Mouse (Mus musculus) bone marrow macrophage, adult 2 months (primary cell): Measurements from ENCODE around the gene Cnot1. TPM values are rescaled to one million over a fixed set of nuclear protein-coding genes. Genes with fewer than 3 reads are reported as not detected.
"Not testable (repeated sequence)": the region's sequence is repeated elsewhere in the genome, so short reads cannot be mapped to it uniquely, and the experiment has no call there.

Experiments
- H3K27ac ChIP-seq: 2 replicates; pipeline ENCODE4 v1.5.1; 2012; ENCODE audit warnings: low read depth, low read length; ENCODE audit not compliant: insufficient read depth
- H3K4me1 ChIP-seq: 2 replicates; pipeline ENCODE4 v1.6.1; 2012; ENCODE audit warnings: low read length; ENCODE audit not compliant: control insufficient read depth, insufficient read depth
- H3K4me3 ChIP-seq: 2 replicates; pipeline ENCODE4 v1.5.1; 2012; ENCODE audit warnings: mild to moderate bottlenecking, low read length, moderate library complexity; ENCODE audit not compliant: insufficient read depth
- CTCF ChIP-seq: IDR thresholded peaks from 2 replicates; pipeline ENCODE4 v1.5.1; 2012; ENCODE audit warnings: low read depth, mild to moderate bottlenecking, low read length, moderate library complexity
- POLR2A ChIP-seq: IDR thresholded peaks from 2 replicates; pipeline ENCODE4 v1.6.1; 2012; ENCODE audit warnings: mild to moderate bottlenecking, low read depth, low read length, borderline replicate concordance
- polyA plus RNA-seq: library from polyadenylated mRNA; stranded (reverse); fragments of >200 nt; gene quantifications from 2 replicates; pipeline ENCODE4 v1.2.4, GENCODE M21; 2012; ENCODE audit not compliant: missing spikeins, insufficient read depth, insufficient read length

The Cnot1 gene
- polyA plus RNA-seq, 1 experiment = 66.1 TPM

GRCm38 (mm10) chr8:95799891-95800290 is 7.4 kb downstream of the Cnot1 start:
- Histone ChIP-seq H3K4me3 (no peak overlapping the region), H3K27ac (no peak overlapping the region), H3K4me1 (peaks cover 15% of the 10 kb centered on the region)
- TF ChIP-seq POLR2A (no peak), CTCF (no peak)

DNA sequence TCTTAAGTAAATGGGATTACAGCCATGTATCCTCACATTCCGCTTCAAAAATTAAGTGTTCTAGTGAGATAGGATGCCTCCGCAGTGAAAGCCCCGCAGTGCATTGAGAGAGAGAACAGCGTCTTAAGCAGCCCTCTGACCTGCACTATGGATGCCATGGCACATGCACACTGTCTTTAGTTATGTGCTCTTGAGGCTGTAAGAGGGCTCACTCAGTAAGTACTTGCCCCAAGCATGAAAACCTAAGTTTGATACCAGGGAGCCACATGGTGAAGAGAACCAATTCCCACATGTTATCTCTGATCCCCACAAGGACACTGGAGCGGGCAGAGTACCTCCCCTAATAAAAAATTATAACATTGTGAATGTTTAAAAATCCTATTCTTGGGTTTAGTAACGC is 8.1 kb downstream of the Cnot1 start:
- Histone ChIP-seq H3K4me3 (no peak overlapping the region), H3K27ac (no peak overlapping the region), H3K4me1 (peaks cover 11% of the 10 kb centered on the region)
- TF ChIP-seq CTCF (no peak), POLR2A (no peak)

DNA sequence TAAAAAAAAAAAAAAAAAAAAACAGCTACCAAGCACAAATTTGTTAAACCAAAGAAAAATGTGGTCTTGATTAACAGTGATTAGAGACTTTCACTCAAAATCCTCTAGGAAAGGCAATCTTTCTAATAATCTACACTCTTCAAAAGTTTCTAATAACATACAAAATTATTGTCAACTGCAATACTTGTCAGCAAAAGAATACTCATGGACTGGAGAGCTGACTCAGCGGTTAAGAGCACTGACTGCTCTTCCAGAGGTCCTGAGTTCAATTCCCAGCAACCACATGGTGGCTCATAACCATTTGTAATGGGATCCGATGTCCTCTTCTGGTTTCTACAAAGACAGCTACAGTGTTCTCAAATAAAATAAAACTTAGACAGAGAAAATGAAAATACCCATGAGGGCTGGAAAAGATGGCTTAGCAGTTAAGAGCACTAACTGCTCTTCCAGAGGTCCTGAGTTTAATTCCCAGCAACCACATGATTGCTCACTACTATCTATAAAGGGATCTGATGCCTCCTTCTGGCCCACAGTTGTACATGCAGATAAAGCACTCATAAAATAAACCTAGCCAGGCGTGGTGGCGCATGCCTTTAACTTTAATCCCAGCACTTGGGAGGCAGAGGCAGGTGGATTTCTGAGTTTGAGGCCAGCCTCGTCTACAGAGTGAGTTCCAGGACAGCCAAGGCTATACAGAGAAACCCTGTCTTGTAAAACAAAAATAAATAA is 11.8 kb downstream of the Cnot1 start:
- not testable (repeated sequence) for H3K27ac ChIP-seq, H3K4me1 ChIP-seq, H3K4me3 ChIP-seq

DNA sequence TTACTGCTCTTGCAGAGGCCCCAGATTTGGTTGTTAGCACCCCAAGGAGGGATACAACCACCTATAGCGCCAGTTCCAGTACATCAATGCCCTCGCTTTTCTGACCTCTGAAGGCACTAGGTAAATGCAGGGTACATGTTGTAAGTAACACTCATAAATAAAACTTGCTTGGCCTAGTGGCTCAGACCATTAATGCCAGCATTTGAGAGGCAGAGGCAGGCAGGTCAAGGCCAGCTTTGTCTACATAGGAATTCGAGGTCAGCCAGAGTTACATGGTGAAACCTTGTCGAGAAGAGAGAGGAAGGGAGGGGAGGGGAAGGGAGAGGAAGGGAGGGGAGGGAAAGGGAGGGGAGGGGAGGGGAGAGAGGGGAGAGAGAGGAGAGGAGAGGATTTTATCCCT is 21.7 kb downstream of the Cnot1 start:
- Histone ChIP-seq H3K4me1 (peaks cover 3% of the 10 kb centered on the region; the same call in 1 of the 2 replicates), H3K4me3 (no peak overlapping the region), H3K27ac (no peak overlapping the region)
- no peak for TF ChIP-seq CTCF
- TF ChIP-seq POLR2A = no peak

DNA sequence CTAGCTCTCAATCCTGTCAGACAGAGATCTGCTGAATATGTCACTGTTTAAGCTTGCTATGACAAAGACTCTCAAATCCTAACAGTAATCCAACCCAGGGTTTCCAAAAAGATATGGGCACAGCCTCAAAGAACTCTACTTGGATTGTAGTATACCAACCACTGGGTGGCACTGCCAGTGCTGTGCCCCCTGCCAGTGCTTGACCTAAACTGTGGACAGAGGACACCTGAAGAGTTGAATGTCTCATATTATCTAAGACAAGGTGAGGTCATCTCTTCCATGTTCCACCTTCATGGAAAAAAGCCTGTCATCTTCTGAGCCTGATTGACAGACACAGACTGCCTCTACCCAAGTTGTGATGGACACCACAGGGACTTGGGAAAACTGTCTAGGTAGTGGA is 24.6 kb downstream of the Cnot1 start:
- TF ChIP-seq POLR2A (no peak), CTCF (no peak)

DNA sequence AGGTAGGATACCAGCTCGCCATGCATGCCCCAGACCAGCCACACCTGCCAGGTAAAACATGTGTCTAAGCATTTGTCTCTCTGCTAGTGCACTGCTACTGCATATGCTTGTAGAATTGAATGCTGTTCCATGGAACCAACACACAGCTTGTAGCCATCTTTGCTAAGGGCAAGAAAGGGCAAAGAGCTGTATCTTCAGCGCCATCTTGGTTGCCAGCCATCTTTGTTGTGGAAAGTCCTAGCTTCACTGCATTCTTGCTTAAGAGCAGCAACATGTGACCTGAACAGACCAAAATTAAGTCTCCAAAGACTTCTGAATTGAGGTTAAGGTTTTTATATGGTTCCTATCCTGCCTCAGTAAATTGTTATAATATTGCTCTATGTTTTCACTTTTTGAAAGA is 25.5 kb downstream of the Cnot1 start:
- Histone ChIP-seq H3K27ac (no peak overlapping the region), H3K4me1 (peaks cover 3% of the 10 kb centered on the region; the same call in 1 of the 2 replicates), H3K4me3 (no peak overlapping the region)
- TF ChIP-seq CTCF (no peak), POLR2A (no peak)

More for the DNA sequence above, 24.6 kb downstream of the Cnot1 start:
- H3K27ac ChIP-seq = no peak overlapping the region
- no peak overlapping the region for H3K4me3 ChIP-seq
- peaks cover 3% of the 10 kb centered on the region; the same call in 1 of the 2 replicates for H3K4me1 ChIP-seq

DNA sequence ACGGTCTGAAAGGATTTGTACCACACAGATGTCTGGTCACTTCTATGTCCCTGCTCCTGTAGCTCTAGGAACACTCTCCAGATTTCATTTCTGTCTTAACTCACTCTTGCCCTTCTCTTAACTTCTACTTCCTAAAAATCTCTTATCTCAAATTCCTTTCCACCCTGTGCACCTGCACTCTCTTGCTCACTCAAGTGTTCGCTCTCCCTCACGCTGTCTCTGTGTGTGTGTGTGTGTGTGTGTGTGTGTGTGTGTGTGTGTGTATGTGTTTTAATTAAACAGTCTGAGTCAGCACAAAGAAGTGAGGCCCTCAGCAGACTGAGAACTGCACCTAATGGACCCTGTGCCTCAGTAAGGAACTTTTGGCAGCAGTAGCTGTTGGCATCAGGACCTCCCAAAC is 26.2 kb downstream of the Cnot1 start:
- TF ChIP-seq CTCF (no peak), POLR2A (no peak)
- Histone ChIP-seq H3K27ac (no peak overlapping the region), H3K4me1 (peaks cover 3% of the 10 kb centered on the region; the same call in 1 of the 2 replicates), H3K4me3 (no peak overlapping the region)

DNA sequence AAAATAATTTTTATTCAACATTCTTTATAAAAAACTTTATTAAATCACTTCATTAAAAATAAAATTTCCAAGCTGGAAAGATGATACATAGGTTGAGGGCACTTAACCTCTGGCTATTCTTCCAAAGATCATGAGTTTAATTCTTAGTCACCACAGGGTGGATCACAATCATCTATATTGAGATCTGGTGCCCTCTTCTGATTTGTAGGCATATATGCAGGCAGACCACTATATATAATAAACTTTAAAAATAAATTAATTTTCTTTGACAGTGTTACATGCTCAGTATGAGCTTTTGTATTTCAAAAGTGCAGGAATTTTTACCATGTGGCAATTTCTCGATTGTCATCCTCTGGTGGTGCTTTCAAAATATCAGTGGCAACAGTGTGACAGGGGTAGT is 43.1 kb downstream of the Cnot1 start:
- H3K4me1 ChIP-seq = no peaks in the 10 kb centered on the region
- TF ChIP-seq POLR2A = no peak
- no peak for TF ChIP-seq CTCF
- no peak overlapping the region for H3K4me3 ChIP-seq
- H3K27ac ChIP-seq = no peak overlapping the region

- Histone ChIP-seq H3K27ac (no peak overlapping the region), H3K4me3 (no peak overlapping the region), H3K4me1 (no peaks in the 10 kb centered on the region)
- TF ChIP-seq CTCF = no peak
- TF ChIP-seq POLR2A = no peak
Measured at GRCm38 (mm10) chr8:95760323-95760722, 46.9 kb downstream of the Cnot1 start.

- Histone ChIP-seq H3K4me1 (no peaks in the 10 kb centered on the region), H3K4me3 (no peak overlapping the region), H3K27ac (no peak overlapping the region)
- TF ChIP-seq CTCF = no peak
Measured at GRCm38 (mm10) chr8:95751924-95752323, 55.3 kb downstream of the Cnot1 start.

GRCm38 (mm10) chr8:95748028-95748427 is 59.2 kb downstream of the Cnot1 start:
- Histone ChIP-seq H3K4me3 (no peak overlapping the region), H3K4me1 (no peaks in the 10 kb centered on the region), H3K27ac (no peak overlapping the region)
- TF ChIP-seq CTCF = no peak
- no peak for TF ChIP-seq POLR2A
